Mouse (Mus musculus) Patski (cell line): ENCODE measurements at regions not wholly inside any gene's neighbourhood (a gene's known extent, or its start where the extent isn't known, plus 50 kb on each side); places are given as distances from the start of the nearest gene placed in this dataset.

Source experiments
- ATAC-seq: fragments of 100-300 bp; one replicate; pipeline ENCODE4 v1.8.0; 2021
- CTCF ChIA-PET: fragments of 350-600 bp; sonication (Branson Sonifier 250); formaldehyde crosslinking; loops from one replicate; lab custom pipeline; 2022; ENCODE audit warnings: inconsistent platforms; lab: Charles Lee
- POLR2A ChIA-PET: fragments of 350-600 bp; sonication (Branson Sonifier 250); formaldehyde crosslinking; loops from one replicate; lab custom pipeline; 2022; ENCODE audit warnings: antibody characterized with exemption, inconsistent platforms; lab: Charles Lee
- DNase-seq: peaks from one replicate; pipeline ENCODE4 v3.0.0-alpha.2; 2011; ENCODE audit warnings: low read depth, low spot score
- H3K27me3 ChIP-seq: fragments of 371-371 bp; one replicate; pipeline ENCODE4 v1.5.1; 2021
- CTCF ChIP-seq: fragments of 100-300 bp; IDR thresholded peaks from one replicate; pipeline ENCODE4 v1.5.1; 2021
- in situ Hi-C: fragments of 300-500 bp; cut with MboI; formaldehyde crosslinking; loops from 3 replicates; pipeline ENCODE4 v1.11.1; 2018; ENCODE audit warnings: low pct_unique_long_range_greater_than_20kb, mixed read lengths

DNA sequence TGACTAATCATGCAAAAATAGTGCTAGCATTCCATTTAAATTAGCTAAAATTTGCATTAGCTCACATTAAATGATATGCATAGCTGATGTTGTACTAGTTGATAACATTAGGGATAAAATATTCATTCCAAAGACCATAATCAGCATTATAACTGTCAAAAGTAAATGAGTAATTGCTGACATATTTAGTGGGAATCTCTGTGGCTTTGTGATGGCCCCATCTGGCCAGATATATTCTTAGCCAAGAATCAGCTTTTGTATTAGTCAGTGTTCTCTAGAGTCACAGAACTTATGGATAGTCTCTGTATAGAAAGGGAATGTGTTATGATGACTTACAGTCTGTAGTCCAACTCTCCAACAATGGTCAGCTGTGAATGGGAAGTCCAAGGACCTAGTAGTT lies 171.2 kb downstream of the Gria2 start:
- in situ Hi-C loops, result no loop called here
- no peak for TF ChIP-seq CTCF
- CTCF ChIA-PET, result interaction anchor here (1.2 to 1.6 kb wide), 3 partner anchors 10 to 24 kb away, joined by 4 to 7 read pairs (median 5); no protein-coding TSS in a partner anchor
- ATAC-seq (no peak), DNase-seq (no peak)
- no peaks in the 10 kb centered on the region for H3K27me3 ChIP-seq
- POLR2A ChIA-PET, result no interaction called here

DNA sequence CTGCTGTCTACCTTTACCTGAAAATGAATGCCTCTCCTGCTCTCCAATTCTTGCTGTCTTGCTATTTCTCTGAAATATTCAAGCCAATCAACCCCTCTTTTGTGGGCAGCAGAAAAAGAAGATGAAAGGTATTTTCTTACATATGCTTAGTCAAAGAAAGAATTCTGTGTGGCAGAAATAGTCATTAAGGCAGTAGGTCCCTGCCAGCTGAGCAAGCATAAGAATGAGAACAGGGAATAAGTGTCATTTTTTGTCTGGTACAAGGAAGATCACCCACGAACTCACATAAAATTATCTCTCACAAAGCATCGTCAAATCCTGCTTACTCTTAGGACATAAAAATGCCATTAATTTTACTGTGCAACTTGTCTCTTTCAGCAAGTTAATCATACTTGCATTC lies 192.2 kb downstream of the Gria2 start:
- DNase-seq, result no peak
- in situ Hi-C loops, result no loop called here
- ChIA-PET POLR2A (no interaction called here), CTCF (no interaction called here)
- peaks cover 13% of the 10 kb centered on the region for H3K27me3 ChIP-seq
- TF ChIP-seq CTCF, result no peak
- no peak for ATAC-seq

DNA sequence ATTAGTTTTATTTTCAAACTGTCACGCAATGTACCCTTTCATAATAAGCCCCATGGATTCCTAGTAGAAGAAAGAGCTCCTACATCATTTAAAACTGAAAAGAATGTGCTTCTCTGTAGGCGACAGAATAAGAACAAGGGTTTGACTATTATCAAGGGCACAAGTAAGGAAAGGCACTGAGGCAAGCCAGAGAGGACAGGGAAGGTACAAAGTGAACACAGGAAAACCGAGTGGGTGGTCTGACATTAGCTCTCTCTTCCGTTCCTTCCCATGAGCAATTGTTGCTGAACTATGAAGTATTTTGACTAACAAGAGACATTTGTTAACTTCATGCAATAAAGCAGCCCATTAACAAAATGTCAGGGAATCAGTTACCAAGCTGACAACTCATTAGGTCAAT lies 194.2 kb downstream of the Gria2 start:
- DNase-seq (no peak), ATAC-seq (no peak)
- peaks cover 19% of the 10 kb centered on the region for H3K27me3 ChIP-seq
- ChIA-PET CTCF (interaction anchor here (1.0 to 1.4 kb wide), 3 partner anchors 22 to 549 kb away, joined by 3 to 4 read pairs (median 3); no protein-coding TSS in a partner anchor), POLR2A (no interaction called here)
- in situ Hi-C loops, result no loop called here
- no peak for TF ChIP-seq CTCF

DNA sequence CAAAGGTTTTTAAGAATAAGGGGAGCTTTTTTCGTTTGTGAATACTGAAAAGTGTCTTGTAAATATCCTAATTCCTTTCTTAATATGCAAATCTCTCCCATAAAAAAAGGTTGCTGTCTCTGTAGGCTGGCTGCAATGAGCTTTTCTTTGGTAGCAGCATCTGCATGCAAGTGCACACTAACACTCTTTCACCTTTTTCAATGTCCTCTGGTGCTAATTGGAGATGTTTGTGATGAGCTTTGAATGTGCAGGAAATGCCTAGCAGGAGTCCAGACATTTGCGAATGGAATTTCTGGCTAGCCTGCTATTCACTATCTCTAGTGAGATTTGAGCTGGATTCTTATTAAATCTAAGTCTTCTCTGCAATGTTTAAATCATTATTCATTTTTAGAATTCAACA lies 194.8 kb downstream of the Gria2 start:
- CTCF ChIA-PET, result interaction anchor here (1.0 to 1.4 kb wide), 3 partner anchors 23 to 549 kb away, joined by 3 to 4 read pairs (median 3); no protein-coding TSS in a partner anchor

DNA sequence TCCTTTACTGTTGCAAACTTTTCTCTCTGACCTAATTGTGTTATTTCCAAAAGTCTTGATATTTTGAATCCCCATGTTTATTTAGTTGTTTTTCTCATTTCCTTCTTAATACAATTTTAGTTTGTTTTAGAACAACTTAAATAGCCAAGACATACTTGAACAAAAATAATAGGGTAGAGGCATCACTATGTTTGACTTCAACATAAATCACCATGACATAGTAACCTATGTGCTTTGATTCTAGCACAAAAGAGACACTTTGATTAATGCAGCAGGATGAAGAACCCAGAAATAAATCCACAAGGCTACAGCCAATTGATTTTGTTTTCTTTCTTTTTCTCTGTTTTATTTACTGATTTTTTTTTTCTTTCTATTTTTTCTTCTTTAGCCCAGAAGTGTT lies 205.1 kb downstream of the Gria2 start:
- POLR2A ChIA-PET, result no interaction called here
- DNase-seq (no peak), ATAC-seq (no peak)
- in situ Hi-C loops, result no loop called here
- CTCF ChIA-PET, result no interaction called here
- peaks cover 27% of the 10 kb centered on the region for H3K27me3 ChIP-seq
- TF ChIP-seq CTCF, result no peak

More for the DNA sequence above, 194.8 kb downstream of the Gria2 start:
- DNase-seq (no peak), ATAC-seq (no peak)
- in situ Hi-C loops, result no loop called here
- POLR2A ChIA-PET, result no interaction called here
- peaks cover 19% of the 10 kb centered on the region for H3K27me3 ChIP-seq
- no peak for TF ChIP-seq CTCF

DNA sequence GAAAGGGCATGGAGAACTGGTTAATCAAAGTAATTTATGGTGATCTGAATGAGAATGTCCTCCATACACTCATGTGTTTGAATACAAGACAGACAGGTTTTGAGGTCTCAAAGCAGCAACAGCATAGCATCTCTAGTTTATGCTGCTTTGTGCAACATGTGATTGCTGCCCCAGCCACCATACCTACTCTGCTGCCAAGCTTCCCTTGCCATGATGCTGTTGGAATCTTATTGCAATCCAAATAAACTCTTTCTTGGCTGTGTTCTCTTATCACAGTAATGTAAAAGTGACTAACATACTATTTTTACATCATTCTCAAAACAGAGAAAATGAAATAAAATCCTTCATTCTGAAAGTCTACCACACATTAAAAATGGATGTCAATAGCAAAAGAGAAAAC lies 235.1 kb downstream of the Gria2 start:
- ChIA-PET POLR2A (no interaction called here), CTCF (interaction anchor here (0.9 to 1.7 kb wide), 3 partner anchors 8 to 15 kb away, joined by 3 to 7 read pairs (median 5); no protein-coding TSS in a partner anchor)
- no peak for ATAC-seq
- DNase-seq, result no peak
- peaks cover 12% of the 10 kb centered on the region for H3K27me3 ChIP-seq
- TF ChIP-seq CTCF, result no peak
- in situ Hi-C loops, result no loop called here

DNA sequence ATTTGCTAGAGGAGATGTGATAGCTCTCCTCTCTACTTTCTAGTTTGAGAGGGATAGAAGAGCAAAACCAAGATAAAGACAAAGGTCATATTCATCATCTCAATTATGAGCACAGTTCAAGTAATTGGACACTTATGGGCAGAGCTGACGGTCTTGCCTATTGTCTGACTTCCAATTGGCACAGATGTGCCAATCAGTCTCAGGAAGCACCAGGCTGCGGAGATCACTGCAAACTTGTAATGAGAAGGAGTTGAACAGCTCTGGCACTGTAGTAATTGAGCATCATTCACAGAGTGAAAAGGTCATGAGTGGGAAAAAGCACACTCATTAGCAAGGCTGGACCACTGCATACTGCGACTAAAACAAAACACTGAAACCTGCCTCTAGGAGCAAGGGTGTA lies 236.4 kb downstream of the Gria2 start:
- ATAC-seq (no peak), DNase-seq (no peak)
- no peak for TF ChIP-seq CTCF
- in situ Hi-C loops, result no loop called here
- POLR2A ChIA-PET, result no interaction called here
- H3K27me3 ChIP-seq, result peaks cover 13% of the 10 kb centered on the region
- CTCF ChIA-PET, result interaction anchor here (1.2 kb wide), 1 partner anchor 15 kb away, joined by 3 read pairs; no protein-coding TSS in a partner anchor

DNA sequence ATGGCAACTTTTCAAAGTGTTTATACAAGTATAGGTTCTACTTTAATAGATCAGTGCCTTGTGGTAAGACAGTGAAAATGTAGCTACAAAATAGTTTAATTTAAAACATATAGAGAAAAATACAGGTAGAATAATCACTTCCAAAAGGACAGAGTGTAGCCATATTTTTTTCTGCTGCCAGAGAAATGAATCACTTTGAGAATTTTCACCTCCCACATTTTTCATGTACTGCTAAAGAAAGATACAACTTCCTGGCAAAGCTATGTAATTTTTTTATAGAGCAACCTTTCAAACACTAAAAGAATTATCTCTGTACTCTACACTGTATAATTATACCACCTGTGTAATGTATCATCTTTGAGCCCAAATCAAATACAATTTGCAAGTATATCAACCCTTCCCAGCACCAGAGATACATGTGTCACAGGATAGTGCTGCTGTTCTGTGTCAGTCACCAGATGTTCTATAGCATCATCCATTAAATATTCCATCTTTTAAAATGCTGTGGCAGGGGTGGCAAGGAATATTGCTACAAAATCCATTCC lies 256.4 kb downstream of the Gria2 start:
- ChIA-PET POLR2A (no interaction called here), CTCF (interaction anchor here (1.2 kb wide), 1 partner anchor 12 kb away, joined by 3 read pairs; no protein-coding TSS in a partner anchor)
- no peak for TF ChIP-seq CTCF
- in situ Hi-C loops, result no loop called here
- DNase-seq (no peak), ATAC-seq (no peak)
- H3K27me3 ChIP-seq, result peaks cover 49% of the 10 kb centered on the region

DNA sequence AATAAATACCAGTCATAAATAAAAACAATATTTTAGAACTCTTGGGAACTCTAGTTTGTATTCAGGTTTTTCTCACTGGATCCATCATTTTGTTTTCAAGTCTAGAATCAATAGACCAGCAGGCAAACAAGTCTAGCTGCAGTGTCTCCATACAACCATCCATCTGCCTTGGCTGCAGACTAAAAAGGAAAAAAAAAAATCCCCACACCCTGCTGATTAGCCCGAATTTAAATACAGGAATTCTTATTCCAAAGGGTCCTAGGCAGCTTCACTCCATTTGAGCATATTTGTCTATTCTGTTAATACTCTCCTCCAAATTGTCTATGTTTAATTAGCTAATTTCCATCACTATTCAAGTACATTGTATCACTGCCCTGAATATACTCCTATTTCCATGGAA lies 258.9 kb downstream of the Gria2 start:
- DNase-seq (no peak), ATAC-seq (no peak)
- POLR2A ChIA-PET, result no interaction called here
- no peak for TF ChIP-seq CTCF
- CTCF ChIA-PET, result interaction anchor here (1.3 kb wide), 1 partner anchor 9 kb away, joined by 4 read pairs; no protein-coding TSS in a partner anchor
- H3K27me3 ChIP-seq, result peaks cover 46% of the 10 kb centered on the region
- in situ Hi-C loops, result no loop called here

DNA sequence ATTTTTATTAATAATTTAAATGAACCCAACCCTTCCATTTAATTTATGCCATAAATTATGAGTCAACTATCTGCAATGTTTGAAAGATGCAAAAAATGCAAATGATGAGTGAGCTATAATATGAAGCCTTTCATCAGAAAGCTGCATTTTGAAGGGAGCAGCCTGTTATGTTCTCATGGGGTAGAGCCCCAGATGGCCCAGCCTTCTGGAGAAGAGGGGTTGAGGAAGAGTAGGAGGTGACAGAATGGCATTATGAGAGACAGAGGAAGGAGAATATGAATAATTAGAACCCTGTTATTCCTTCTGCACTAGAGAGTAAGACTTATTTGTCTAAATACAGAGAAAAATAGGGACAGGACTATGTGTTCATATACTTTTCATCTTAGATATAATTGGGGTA lies 261.3 kb downstream of the Gria2 start:
- ChIA-PET POLR2A (no interaction called here), CTCF (no interaction called here)
- peaks cover 31% of the 10 kb centered on the region for H3K27me3 ChIP-seq
- DNase-seq (no peak), ATAC-seq (no peak)
- in situ Hi-C loops, result no loop called here
- no peak for TF ChIP-seq CTCF

DNA sequence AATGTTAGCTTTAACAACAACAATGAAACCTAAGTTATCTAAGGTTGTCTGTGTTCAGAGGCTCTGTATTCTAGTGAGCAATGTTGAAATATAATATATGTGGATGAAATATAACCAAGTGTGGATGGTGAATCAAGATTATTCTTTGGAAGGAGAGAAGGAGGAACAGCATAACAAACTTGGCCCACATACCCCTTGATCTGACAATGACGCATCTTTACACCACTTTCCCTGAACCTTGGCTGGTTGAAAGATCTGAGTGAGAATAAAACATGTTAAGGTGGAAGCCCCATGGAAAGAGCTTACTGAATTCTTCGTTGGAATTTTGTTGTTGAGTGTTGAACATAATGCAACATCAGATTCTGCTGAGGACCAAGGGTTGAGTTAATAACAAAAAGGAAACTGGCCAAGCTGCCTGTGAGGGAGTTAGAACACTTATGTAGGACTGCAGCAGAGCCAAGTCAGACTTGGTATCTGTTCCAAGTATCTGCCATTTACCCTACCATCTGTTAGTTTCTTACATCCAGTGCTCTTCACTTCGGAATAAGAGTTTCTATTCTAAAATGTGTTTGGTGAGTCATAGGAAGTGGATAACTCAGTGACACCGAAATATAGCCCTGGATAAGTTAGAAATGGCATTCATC lies 268.8 kb downstream of the Gria2 start:
- in situ Hi-C loops, result no loop called here
- no peak for TF ChIP-seq CTCF
- H3K27me3 ChIP-seq, result peaks cover 26% of the 10 kb centered on the region
- ATAC-seq (no peak), DNase-seq (no peak)
- ChIA-PET POLR2A (no interaction called here), CTCF (interaction anchor here (2.5 kb wide), 1 partner anchor 15 kb away, joined by 7 read pairs; no protein-coding TSS in a partner anchor)
